Mouse (Mus musculus): ENCODE results near the gene Zdhhc7.

Zdhhc7 gene

GRCm38 (mm10) chr8:120071684-120072083 lies 29.6 kb downstream of the Zdhhc7 start:
- DNase-seq (ENCODE audit: low read depth, low spot score), result peak; percentile 83

- no peak for DNase-seq (ENCODE audit: low read depth, low spot score)
Measured at GRCm38 (mm10) chr8:120067936-120068668, 33.2 kb downstream of the Zdhhc7 start.

- no peak for DNase-seq (ENCODE audit: low read depth, low spot score)
Measured at GRCm38 (mm10) chr8:120066226-120066625, 35.1 kb downstream of the Zdhhc7 start.

- no peak for DNase-seq (ENCODE audit: low read depth, low spot score)
Measured at GRCm38 (mm10) chr8:120065611-120066010, 35.7 kb downstream of the Zdhhc7 start.

GRCm38 (mm10) chr8:120063326-120063725 lies 38.0 kb downstream of the Zdhhc7 start:
- DNase-seq (ENCODE audit: low read depth, low spot score), result no peak

- DNase-seq (ENCODE audit: low read depth, low spot score), result no peak
Measured at GRCm38 (mm10) chr8:120062742-120063141, 38.5 kb downstream of the Zdhhc7 start.

GRCm38 (mm10) chr8:120057078-120057477 lies 44.2 kb downstream of the Zdhhc7 start:
- no peak for DNase-seq (ENCODE audit: low read depth, low spot score)

- no peak for DNase-seq (ENCODE audit: low read depth, low spot score)
Measured at GRCm38 (mm10) chr8:120054833-120055232, 46.4 kb downstream of the Zdhhc7 start.

GRCm38 (mm10) chr8:120052318-120052717 lies 49.0 kb downstream of the Zdhhc7 start:
- no peak for DNase-seq (ENCODE audit: low read depth, low spot score)

GRCm38 (mm10) chr8:120051908-120052307 lies 49.4 kb downstream of the Zdhhc7 start:
- DNase-seq (ENCODE audit: low read depth, low spot score), result no peak

GRCm38 (mm10) chr8:120051006-120051405 lies 50.3 kb downstream of the Zdhhc7 start:
- no peak for DNase-seq (ENCODE audit: low read depth, low spot score)

- DNase-seq (ENCODE audit: low read depth, low spot score), result no peak
Measured at GRCm38 (mm10) chr8:120050376-120050775, 50.9 kb downstream of the Zdhhc7 start.

GRCm38 (mm10) chr8:120049949-120050348 lies 51.3 kb downstream of the Zdhhc7 start:
- DNase-seq (ENCODE audit: low read depth, low spot score), result no peak

- DNase-seq (ENCODE audit: low read depth, low spot score), result no peak
Measured at GRCm38 (mm10) chr8:120046258-120047020, 54.8 kb downstream of the Zdhhc7 start.

- no peak for DNase-seq (ENCODE audit: low read depth, low spot score)
Measured at GRCm38 (mm10) chr8:120045471-120045870, 55.8 kb downstream of the Zdhhc7 start.

GRCm38 (mm10) chr8:120044907-120045306 lies 56.4 kb downstream of the Zdhhc7 start:
- DNase-seq (ENCODE audit: low read depth, low spot score), result no peak

- DNase-seq (ENCODE audit: low read depth, low spot score), result no peak
Measured at GRCm38 (mm10) chr8:120042542-120043312, 58.6 kb downstream of the Zdhhc7 start.

- DNase-seq (ENCODE audit: low read depth, low spot score), result no peak
Measured at GRCm38 (mm10) chr8:120040861-120041260, 60.4 kb downstream of the Zdhhc7 start.

- DNase-seq (ENCODE audit: low read depth, low spot score), result no peak
Measured at GRCm38 (mm10) chr8:120039313-120039919, 61.9 kb downstream of the Zdhhc7 start.

GRCm38 (mm10) chr8:120038741-120039140 lies 62.5 kb downstream of the Zdhhc7 start:
- no peak for DNase-seq (ENCODE audit: low read depth, low spot score)

- no peak for DNase-seq (ENCODE audit: low read depth, low spot score)
Measured at GRCm38 (mm10) chr8:120037611-120038010, 63.7 kb downstream of the Zdhhc7 start.

- no peak for DNase-seq (ENCODE audit: low read depth, low spot score)
Measured at GRCm38 (mm10) chr8:120037199-120037598, 64.1 kb downstream of the Zdhhc7 start.

Measured in ZHBTc4 (cell line).